Mouse (Mus musculus) skeletal muscle tissue, adult 2 months (tissue): Measurements from ENCODE around the gene Dync1h1.

Experiments used
- DNase-seq: peaks from one replicate; pipeline ENCODE4 v3.0.0-alpha.2; 2012; ENCODE audit warnings: low read depth, low spot score

Gene Dync1h1

GRCm38 (mm10) chr12:110601241-110602218, at the start of gene Dync1h1:
Gene Dync1h1, plus strand, starts transcription at chr12:110601452.
- peak; percentile 80 for DNase-seq

GRCm38 (mm10) chr12:110552113-110552512, 49.1 kb upstream of the Dync1h1 start:
- DNase-seq = no peak

GRCm38 (mm10) chr12:110553362-110553761, 47.9 kb upstream of the Dync1h1 start:
- no peak for DNase-seq

GRCm38 (mm10) chr12:110555536-110556240, 45.6 kb upstream of the Dync1h1 start:
- DNase-seq = no peak

- no peak for DNase-seq
These were observed 44.2 kb upstream of the Dync1h1 start for GRCm38 (mm10) chr12:110556861-110557628.

- no peak for DNase-seq
These were observed 43.1 kb upstream of the Dync1h1 start for GRCm38 (mm10) chr12:110558175-110558574.

- no peak for DNase-seq
These were observed 37.9 kb upstream of the Dync1h1 start for GRCm38 (mm10) chr12:110563383-110563782.

GRCm38 (mm10) chr12:110564848-110565247, 36.4 kb upstream of the Dync1h1 start:
- no peak for DNase-seq

GRCm38 (mm10) chr12:110566366-110566765, 34.9 kb upstream of the Dync1h1 start:
- no peak for DNase-seq

- DNase-seq = peak; percentile 54
These were observed 30.2 kb upstream of the Dync1h1 start for GRCm38 (mm10) chr12:110571050-110571449.

- DNase-seq = no peak
These were observed 28.9 kb upstream of the Dync1h1 start for GRCm38 (mm10) chr12:110572351-110572750.

GRCm38 (mm10) chr12:110573635-110574034, 27.6 kb upstream of the Dync1h1 start:
- no peak for DNase-seq

GRCm38 (mm10) chr12:110575926-110576325, 25.3 kb upstream of the Dync1h1 start:
- no peak for DNase-seq

- no peak for DNase-seq
These were observed 22.9 kb upstream of the Dync1h1 start for GRCm38 (mm10) chr12:110578333-110578732.

GRCm38 (mm10) chr12:110588622-110589021, 12.6 kb upstream of the Dync1h1 start:
- no peak for DNase-seq

GRCm38 (mm10) chr12:110590804-110591259, 10.4 kb upstream of the Dync1h1 start:
- DNase-seq = peak; percentile 23

GRCm38 (mm10) chr12:110591260-110591883, 9.9 kb upstream of the Dync1h1 start:
- DNase-seq = peak; percentile 100

GRCm38 (mm10) chr12:110598527-110598926, 2.7 kb upstream of the Dync1h1 start:
- DNase-seq = peak; percentile 42

- DNase-seq = no peak
These were observed 1.5 kb upstream of the Dync1h1 start for GRCm38 (mm10) chr12:110599791-110600190.

- no peak for DNase-seq
These were observed 844 bp upstream of the Dync1h1 start for GRCm38 (mm10) chr12:110600225-110600991.
